22 mouse cellular contexts compared by ENCODE assay signal in the genomic region with DNA sequence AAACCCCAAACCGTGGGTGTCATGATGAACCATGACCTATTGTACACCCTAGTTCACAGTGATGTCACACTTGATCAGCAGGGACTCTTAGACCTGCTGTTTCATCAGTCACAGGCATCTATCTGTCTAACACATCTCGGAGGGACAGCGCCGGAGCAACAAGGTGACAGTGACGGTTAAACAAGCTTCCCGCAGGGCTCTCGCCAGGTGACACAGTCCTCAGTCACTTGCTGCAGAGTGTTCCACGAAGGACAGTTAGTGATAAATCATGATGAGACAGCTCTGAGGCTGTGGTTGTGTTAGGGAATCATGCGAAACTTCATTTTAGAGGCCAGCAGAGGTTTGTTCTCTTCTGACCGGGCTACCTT.
DNase-seq lines count a peak whose midpoint lies in the region; ATAC-seq and TF ChIP-seq lines count a peak whose summit lies in the region.
"Had no signal": no experiment of that assay in that cellular context is flagged by ENCODE, and none has a peak within 500 bp of the region (broad histone marks: within the 10 kb centered on the region; RNA-seq: fewer than 3 reads in every experiment).

No protein-coding gene starts in this region.

- no peak overlapping the region for H3K4me3 ChIP-seq in hindbrain, embryonic 11.5 days (ENCODE audit: low read depth, low read length)
- H3K4me3 ChIP-seq in hindbrain, postnatal 0 days (ENCODE audit: low read length): no peak overlapping the region
- H3K4me3 ChIP-seq in midbrain, embryonic 14.5 days (replicated peaks; ENCODE audit: low read depth, low read length): no peak overlapping the region
- H3K4me3 ChIP-seq in midbrain, embryonic 15.5 days: no peak overlapping the region
- H3K4me3 ChIP-seq in hindbrain, embryonic 13.5 days: no peak overlapping the region
- no peak overlapping the region for H3K4me3 ChIP-seq in myocyte
- H3K4me3 ChIP-seq in thymus, adult 2 months (ENCODE audit: control insufficient read depth, insufficient read depth, low read length): no peak overlapping the region
- H3K4me3 ChIP-seq: embryonic facial prominence, embryonic 15.5 days; erythroblast, embryonic 14.5 days; forebrain, embryonic 10.5 days; forebrain, embryonic 15.5 days; heart, embryonic 13.5 days had no signal

- ATAC-seq in hindbrain, embryonic 11.5 days (ENCODE audit: low FRiP score): peak; percentile 46
- ATAC-seq in hindbrain, postnatal 0 days: no peak
- no peak for ATAC-seq in midbrain, embryonic 14.5 days (ENCODE audit: low FRiP score, low TSS enrichment)
- no peak for ATAC-seq in midbrain, embryonic 15.5 days (replicated peaks)
- ATAC-seq in hindbrain, embryonic 13.5 days (ENCODE audit: low FRiP score): no peak
- ATAC-seq in megakaryocyte progenitor cell, adult 5-6 weeks (replicated peaks; ENCODE audit: poor library complexity): no peak
- ATAC-seq: activated CD4-positive, CD25-positive, alpha-beta regulatory T cell, adult 4 months; Patski had no signal

- H3K9me3 ChIP-seq in hindbrain, embryonic 11.5 days (ENCODE audit: control insufficient read depth, low read length): no peaks in the 10 kb centered on the region
- no peaks in the 10 kb centered on the region for H3K9me3 ChIP-seq in hindbrain, postnatal 0 days (ENCODE audit: low read length)
- no peaks in the 10 kb centered on the region for H3K9me3 ChIP-seq in midbrain, embryonic 14.5 days (ENCODE audit: control insufficient read depth, low read length)
- no peaks in the 10 kb centered on the region for H3K9me3 ChIP-seq in midbrain, embryonic 15.5 days
- H3K9me3 ChIP-seq in hindbrain, embryonic 13.5 days: no peaks in the 10 kb centered on the region
- H3K9me3 ChIP-seq: embryonic facial prominence, embryonic 15.5 days; forebrain, embryonic 10.5 days; forebrain, embryonic 15.5 days; heart, embryonic 13.5 days had no signal

- no peak for TF ChIP-seq POLR2A in myocyte (IDR thresholded peaks at IDR 0.05; ENCODE audit: insufficient read length, low read depth)
- TF ChIP-seq POLR2A in thymus, adult 2 months (IDR thresholded peaks at IDR 0.05; ENCODE audit: control insufficient read depth, extremely low read depth, insufficient read depth, low read length, poor library complexity): no peak

- H3K9ac ChIP-seq in hindbrain, embryonic 11.5 days (ENCODE audit: low read depth, low read length): no peak overlapping the region
- no peak overlapping the region for H3K9ac ChIP-seq in hindbrain, postnatal 0 days (replicated peaks; ENCODE audit: low read length)
- no peak overlapping the region for H3K9ac ChIP-seq in midbrain, embryonic 14.5 days (replicated peaks; ENCODE audit: low read length)
- no peak overlapping the region for H3K9ac ChIP-seq in midbrain, embryonic 15.5 days
- no peak overlapping the region for H3K9ac ChIP-seq in hindbrain, embryonic 13.5 days
- H3K9ac ChIP-seq: embryonic facial prominence, embryonic 15.5 days; forebrain, embryonic 15.5 days; heart, embryonic 13.5 days had no signal

- H3K4me2 ChIP-seq in hindbrain, embryonic 11.5 days (replicated peaks; ENCODE audit: low read depth, low read length): no peak overlapping the region; the same call in 1 of the 2 replicates
- H3K4me2 ChIP-seq in hindbrain, postnatal 0 days (ENCODE audit: low read depth, low read length): no peak overlapping the region
- no peak overlapping the region for H3K4me2 ChIP-seq in midbrain, embryonic 14.5 days (ENCODE audit: low read length)
- no peak overlapping the region for H3K4me2 ChIP-seq in midbrain, embryonic 15.5 days
- no peak overlapping the region for H3K4me2 ChIP-seq in hindbrain, embryonic 13.5 days
- H3K4me2 ChIP-seq in myocyte (ENCODE audit: low read depth): peak overlapping the region; percentile 18
- H3K4me2 ChIP-seq: embryonic facial prominence, embryonic 15.5 days; heart, embryonic 13.5 days had no signal

- H3K27ac ChIP-seq in hindbrain, embryonic 11.5 days (ENCODE audit: low read depth, low read length): peak overlapping the region; percentile 83
- no peak overlapping the region for H3K27ac ChIP-seq in hindbrain, postnatal 0 days
- peak overlapping the region; percentile 6; the same call in 1 of the 2 replicates for H3K27ac ChIP-seq in midbrain, embryonic 14.5 days (replicated peaks; ENCODE audit: low read depth, low read length)
- no peak overlapping the region for H3K27ac ChIP-seq in midbrain, embryonic 15.5 days
- H3K27ac ChIP-seq in hindbrain, embryonic 13.5 days: peak overlapping the region; percentile 69
- H3K27ac ChIP-seq in thymus, adult 2 months (ENCODE audit: control insufficient read depth, insufficient read depth, low read length): no peak overlapping the region
- H3K27ac ChIP-seq: embryonic facial prominence, embryonic 15.5 days; forebrain, embryonic 10.5 days; forebrain, embryonic 15.5 days; heart, embryonic 13.5 days had no signal

- no peaks in the 10 kb centered on the region for H3K36me3 ChIP-seq in hindbrain, embryonic 11.5 days (ENCODE audit: control insufficient read depth, insufficient read depth, low read length)
- H3K36me3 ChIP-seq in hindbrain, postnatal 0 days (ENCODE audit: insufficient read depth, low read length): no peaks in the 10 kb centered on the region
- no peaks in the 10 kb centered on the region for H3K36me3 ChIP-seq in midbrain, embryonic 14.5 days (ENCODE audit: control insufficient read depth, insufficient read depth, low read length)
- no peaks in the 10 kb centered on the region for H3K36me3 ChIP-seq in midbrain, embryonic 15.5 days (replicated peaks)
- no peaks in the 10 kb centered on the region for H3K36me3 ChIP-seq in hindbrain, embryonic 13.5 days
- no peaks in the 10 kb centered on the region for H3K36me3 ChIP-seq in myocyte (ENCODE audit: control insufficient read depth, insufficient read depth)
- no peaks in the 10 kb centered on the region for H3K36me3 ChIP-seq in thymus, adult 2 months (ENCODE audit: control insufficient read depth, insufficient read depth, low read length)
- H3K36me3 ChIP-seq: embryonic facial prominence, embryonic 15.5 days; forebrain, embryonic 10.5 days; forebrain, embryonic 15.5 days; heart, embryonic 13.5 days had no signal

- H3K4me1 ChIP-seq in hindbrain, embryonic 11.5 days (replicated peaks; ENCODE audit: control insufficient read depth, insufficient read depth, low read length): no peaks in the 10 kb centered on the region
- H3K4me1 ChIP-seq in hindbrain, postnatal 0 days (ENCODE audit: insufficient read depth, low read length): no peaks in the 10 kb centered on the region; the same call in 1 of the 2 replicates
- H3K4me1 ChIP-seq in midbrain, embryonic 14.5 days (ENCODE audit: control insufficient read depth, insufficient read depth, low read length): peaks cover 5% of the 10 kb centered on the region; the same call in 1 of the 2 replicates
- peaks cover 8% of the 10 kb centered on the region for H3K4me1 ChIP-seq in midbrain, embryonic 15.5 days
- H3K4me1 ChIP-seq in hindbrain, embryonic 13.5 days (replicated peaks): peaks cover 23% of the 10 kb centered on the region
- no peaks in the 10 kb centered on the region for H3K4me1 ChIP-seq in thymus, adult 2 months (replicated peaks; ENCODE audit: control insufficient read depth, insufficient read depth, low read length)

- H3ac ChIP-seq in myocyte (ENCODE audit: control insufficient read depth, insufficient read length): no peak overlapping the region

- no peaks in the 10 kb centered on the region for H3K27me3 ChIP-seq in hindbrain, embryonic 11.5 days (ENCODE audit: control insufficient read depth, insufficient read depth, low read length)
- H3K27me3 ChIP-seq in hindbrain, postnatal 0 days (ENCODE audit: insufficient read depth, low read length): no peaks in the 10 kb centered on the region
- H3K27me3 ChIP-seq in midbrain, embryonic 14.5 days (ENCODE audit: control insufficient read depth, insufficient read depth, low read length): no peaks in the 10 kb centered on the region
- H3K27me3 ChIP-seq in midbrain, embryonic 15.5 days (replicated peaks): no peaks in the 10 kb centered on the region
- no peaks in the 10 kb centered on the region for H3K27me3 ChIP-seq in hindbrain, embryonic 13.5 days
- H3K27me3 ChIP-seq in myocyte (ENCODE audit: control insufficient read depth, insufficient read depth, insufficient read length): no peaks in the 10 kb centered on the region
- H3K27me3 ChIP-seq in thymus, adult 2 months (ENCODE audit: control insufficient read depth, insufficient read depth, low read length): no peaks in the 10 kb centered on the region
- H3K27me3 ChIP-seq: CH12.LX; embryonic facial prominence, embryonic 15.5 days; forebrain, embryonic 15.5 days; heart, embryonic 13.5 days; Patski had no signal

- 40% methylated on average over 10 of the region's 10 CpGs for WGBS in hindbrain, embryonic 11.5 days
- WGBS in hindbrain, postnatal 0 days: 49% methylated on average over 10 of the region's 10 CpGs
- 63% methylated on average over 10 of the region's 10 CpGs for whole genome bisulfite sequencing in midbrain, embryonic 14.5 days
- 57% methylated on average over 10 of the region's 10 CpGs for WGBS in midbrain, embryonic 15.5 days
- WGBS in hindbrain, embryonic 13.5 days: 33% methylated on average over 10 of the region's 10 CpGs
- WGBS in thymus, adult 2 months: 73% methylated on average over 10 of the region's 10 CpGs

- DNase-seq in hindbrain, embryonic 11.5 days (ENCODE audit: low spot score): peak; percentile 39
- no peak for DNase-seq in hindbrain, postnatal 0 days (ENCODE audit: low spot score)
- no peak for DNase-seq in midbrain, embryonic 14.5 days
- no peak for DNase-seq in thymus, adult 2 months
- DNase-seq: adrenal gland, postnatal 14 days; cerebellum, adult 18-20 months; cerebellum, adult 9-11 months; cerebellum, postnatal 36 days; gastrocnemius, postnatal 36 days; heart, postnatal 36 days had no signal

- TF ChIP-seq CTCF in hindbrain, postnatal 0 days (IDR thresholded peaks at IDR 0.05; ENCODE audit: low read depth): no peak
- TF ChIP-seq CTCF in thymus, adult 2 months (IDR thresholded peaks at IDR 0.05; ENCODE audit: borderline replicate concordance, control insufficient read depth, extremely low read depth, insufficient read depth, low read length, poor library complexity): no peak

- H3K79me2 ChIP-seq in myocyte (ENCODE audit: control insufficient read depth, insufficient read depth): no peaks in the 10 kb centered on the region

TF ChIP-seq in myocyte, 11 proteins besides CTCF, POLR2A, EP300 and RAD21:
- TF ChIP-seq POLR2AphosphoS2 (IDR thresholded peaks at IDR 0.05; ENCODE audit: insufficient read length, low read depth): no peak
- TF ChIP-seq REST (IDR thresholded peaks at IDR 0.05; ENCODE audit: insufficient read depth, insufficient read length): no peak
- TF ChIP-seq SRF (IDR thresholded peaks at IDR 0.05; ENCODE audit: control insufficient read depth, insufficient read length, low read depth): no peak
- TF ChIP-seq USF1 (IDR thresholded peaks at IDR 0.05; ENCODE audit: low read depth): no peak
- no peak for TF ChIP-seq MYOD1 (IDR thresholded peaks at IDR 0.05; ENCODE audit: control insufficient read depth in 1 of 3, insufficient read length in 2 of 3, low read depth in 2 of 3)
- TF ChIP-seq MAX (IDR thresholded peaks at IDR 0.05; ENCODE audit: low read depth): no peak
- TF ChIP-seq TCF3 (IDR thresholded peaks at IDR 0.05; ENCODE audit: insufficient read length, low read depth): no peak
TF ChIP-seq in myocyte: peak in this region for 0.

Comparison
In these comparisons a context has a peak if more than half of its experiments do, and no peak if none do; other contexts are left out.
1. H3K27ac ChIP-seq: peak in hindbrain, embryonic 11.5 days (single experiment), midbrain, embryonic 14.5 days (single experiment) and hindbrain, embryonic 13.5 days (single experiment); none in hindbrain, postnatal 0 days (single experiment), midbrain, embryonic 15.5 days (single experiment) and thymus, adult 2 months (single experiment).